Mouse (Mus musculus): ENCODE measurements at regions not wholly inside any gene's neighbourhood (a gene's known extent, or its start where the extent isn't known, plus 50 kb on each side); places are given as distances from the start of the nearest gene placed in this dataset.
"Not testable (repeated sequence)": the region's sequence is repeated elsewhere in the genome, so short reads cannot be mapped to it uniquely, and the experiment has no call there.

- no peaks in the 10 kb centered on the region for H3K9me3 ChIP-seq (ENCODE audit: control insufficient read depth, low read length)
- no peaks in the 10 kb centered on the region for H3K36me3 ChIP-seq (ENCODE audit: control insufficient read depth, insufficient read depth, low read length)
- H3K9ac ChIP-seq (replicated peaks; ENCODE audit: low read length), result no peak overlapping the region
- H3K4me2 ChIP-seq (ENCODE audit: low read length), result no peak overlapping the region
- H3K4me1 ChIP-seq (ENCODE audit: control insufficient read depth, insufficient read depth, low read length), result no peaks in the 10 kb centered on the region
- no peak for ATAC-seq (ENCODE audit: low FRiP score, low TSS enrichment)
- no peak overlapping the region for H3K4me3 ChIP-seq (replicated peaks; ENCODE audit: low read depth, low read length)
- H3K27me3 ChIP-seq (ENCODE audit: control insufficient read depth, insufficient read depth, low read length), result no peaks in the 10 kb centered on the region
- DNase-seq, result no peak
- no peak overlapping the region for H3K27ac ChIP-seq (replicated peaks; ENCODE audit: low read depth, low read length)
Observed at GRCm38 (mm10) chr6:26332226-26332625, 523.2 kb upstream of the Pot1a start.

- Histone ChIP-seq H3K9ac (replicated peaks; ENCODE audit: low read length) (no peak overlapping the region), H3K4me1 (ENCODE audit: control insufficient read depth, insufficient read depth, low read length) (no peaks in the 10 kb centered on the region), H3K4me3 (replicated peaks; ENCODE audit: low read depth, low read length) (no peak overlapping the region), H3K27ac (replicated peaks; ENCODE audit: low read depth, low read length) (no peak overlapping the region), H3K4me2 (ENCODE audit: low read length) (no peak overlapping the region), H3K36me3 (ENCODE audit: control insufficient read depth, insufficient read depth, low read length) (no peaks in the 10 kb centered on the region), H3K27me3 (ENCODE audit: control insufficient read depth, insufficient read depth, low read length) (no peaks in the 10 kb centered on the region), H3K9me3 (ENCODE audit: control insufficient read depth, low read length) (no peaks in the 10 kb centered on the region)
- no peak for ATAC-seq (ENCODE audit: low FRiP score, low TSS enrichment)
- DNase-seq, result no peak
- 86% methylated on average over 1 of the region's 1 CpGs for WGBS
Observed at GRCm38 (mm10) chr6:26304147-26304546, 495.1 kb upstream of the Pot1a start.

- H3K4me3 ChIP-seq (replicated peaks; ENCODE audit: low read depth, low read length); H3K27ac ChIP-seq (replicated peaks; ENCODE audit: low read depth, low read length); H3K9me3 ChIP-seq (ENCODE audit: control insufficient read depth, low read length); H3K4me1 ChIP-seq (ENCODE audit: control insufficient read depth, insufficient read depth, low read length); ATAC-seq (ENCODE audit: low FRiP score, low TSS enrichment); H3K36me3 ChIP-seq (ENCODE audit: control insufficient read depth, insufficient read depth, low read length); DNase-seq; H3K4me2 ChIP-seq (ENCODE audit: low read length); H3K27me3 ChIP-seq (ENCODE audit: control insufficient read depth, insufficient read depth, low read length); H3K9ac ChIP-seq (replicated peaks; ENCODE audit: low read length): not testable (repeated sequence)
- WGBS, result 64% methylated on average over 2 of the region's 2 CpGs
Observed at GRCm38 (mm10) chr6:26301564-26301963, 492.5 kb upstream of the Pot1a start.

- no peaks in the 10 kb centered on the region for H3K4me1 ChIP-seq (ENCODE audit: control insufficient read depth, insufficient read depth, low read length)
- H3K9me3 ChIP-seq (ENCODE audit: control insufficient read depth, low read length), result no peaks in the 10 kb centered on the region
- DNase-seq, result peak; percentile 52
- no peaks in the 10 kb centered on the region for H3K27me3 ChIP-seq (ENCODE audit: control insufficient read depth, insufficient read depth, low read length)
- H3K4me3 ChIP-seq (replicated peaks; ENCODE audit: low read depth, low read length), result no peak overlapping the region
- H3K9ac ChIP-seq (replicated peaks; ENCODE audit: low read length), result no peak overlapping the region
- no peaks in the 10 kb centered on the region for H3K36me3 ChIP-seq (ENCODE audit: control insufficient read depth, insufficient read depth, low read length)
- no peak overlapping the region for H3K27ac ChIP-seq (replicated peaks; ENCODE audit: low read depth, low read length)
- ATAC-seq (ENCODE audit: low FRiP score, low TSS enrichment), result no peak
- no peak overlapping the region for H3K4me2 ChIP-seq (ENCODE audit: low read length)
Observed at GRCm38 (mm10) chr6:26299208-26299607, 490.2 kb upstream of the Pot1a start.

GRCm38 (mm10) chr6:26297420-26297819 lies 488.4 kb upstream of the Pot1a start:
- not testable (repeated sequence) for H3K27me3 ChIP-seq (ENCODE audit: control insufficient read depth, insufficient read depth, low read length); DNase-seq
- 92% methylated on average over 6 of the region's 6 CpGs for WGBS

GRCm38 (mm10) chr6:26287900-26288299 lies 478.9 kb upstream of the Pot1a start:
- Histone ChIP-seq H3K4me2 (ENCODE audit: low read length) (no peak overlapping the region), H3K4me1 (ENCODE audit: control insufficient read depth, insufficient read depth, low read length) (no peaks in the 10 kb centered on the region), H3K9me3 (ENCODE audit: control insufficient read depth, low read length) (no peaks in the 10 kb centered on the region), H3K9ac (replicated peaks; ENCODE audit: low read length) (no peak overlapping the region), H3K36me3 (ENCODE audit: control insufficient read depth, insufficient read depth, low read length) (no peaks in the 10 kb centered on the region), H3K27ac (replicated peaks; ENCODE audit: low read depth, low read length) (no peak overlapping the region), H3K27me3 (ENCODE audit: control insufficient read depth, insufficient read depth, low read length) (no peaks in the 10 kb centered on the region), H3K4me3 (replicated peaks; ENCODE audit: low read depth, low read length) (no peak overlapping the region)
- 90% methylated on average over 1 of the region's 1 CpGs for WGBS
- DNase-seq, result no peak
- ATAC-seq (ENCODE audit: low FRiP score, low TSS enrichment), result no peak

More at GRCm38 (mm10) chr6:26297420-26297819, 488.4 kb upstream of the Pot1a start:
- not testable (repeated sequence) for H3K9ac ChIP-seq (replicated peaks; ENCODE audit: low read length); H3K27ac ChIP-seq (replicated peaks; ENCODE audit: low read depth, low read length); H3K4me1 ChIP-seq (ENCODE audit: control insufficient read depth, insufficient read depth, low read length); H3K36me3 ChIP-seq (ENCODE audit: control insufficient read depth, insufficient read depth, low read length); ATAC-seq (ENCODE audit: low FRiP score, low TSS enrichment); H3K9me3 ChIP-seq (ENCODE audit: control insufficient read depth, low read length); H3K4me3 ChIP-seq (replicated peaks; ENCODE audit: low read depth, low read length); H3K4me2 ChIP-seq (ENCODE audit: low read length)

All from midbrain, embryonic 14.5 days (tissue).